Mouse (Mus musculus) midbrain, embryonic 15.5 days (tissue): ENCODE data around the gene Nrg3. TPM values are rescaled to one million over a fixed set of nuclear protein-coding genes. Genes with fewer than 3 reads are reported as not detected.

Experiments
- microRNA-seq: library from miRNA; unstranded; fragments of <30 nt; microRNA quantifications from one replicate; pipeline ENCODE4, GENCODE M21; 2016
- polyA plus RNA-seq: library from polyadenylated mRNA; unstranded; fragments of >200 nt; fragmentation: Nextera tagmentation; extraction: Ambion mirVana; gene quantifications from 2 replicates; pipeline ENCODE4 v1.2.1, GENCODE M21; 2015

Gene Nrg3
- polyA plus RNA-seq, 1 experiment from 2014 or later: 17.2 TPM

Small RNAs within 50 kb of the gene (microRNA-seq; reads per million reads assigned to microRNA genes)
- not detected for gene Gm27332
